In the genomic region with DNA sequence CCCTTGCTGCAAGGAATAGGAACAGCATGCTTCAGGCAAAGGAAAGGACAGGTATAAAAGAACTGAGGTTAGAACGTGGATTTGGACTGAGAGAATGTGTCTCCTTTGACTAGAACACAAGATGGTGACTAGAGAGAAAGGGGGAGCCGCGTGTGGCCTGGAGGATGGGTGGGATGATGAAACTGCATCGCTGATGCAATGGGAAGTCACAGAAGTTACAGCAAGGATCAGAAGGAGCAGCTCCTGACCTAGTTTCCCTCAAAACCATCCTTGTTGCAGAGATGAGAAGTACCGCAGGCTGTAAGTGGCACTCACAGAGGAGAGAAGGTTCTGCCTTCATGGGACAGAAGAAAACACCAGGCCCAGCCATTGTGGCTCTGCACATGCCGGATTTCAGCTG, we compare ENCODE assay signal across 24 mouse cellular contexts. TPM values are rescaled to one million over a fixed set of nuclear protein-coding genes. Genes with fewer than 3 reads are reported as not detected.
"Had no signal": no experiment of that assay in that cellular context is flagged by ENCODE, and none has a peak within 500 bp of the region (broad histone marks: within the 10 kb centered on the region; RNA-seq: fewer than 3 reads in every experiment).

No protein-coding gene starts in this region.

- DNase-seq: kidney, adult 18-20 months; kidney, adult 9 months; kidney, postnatal 14 days; kidney, postnatal 4 days; layer of hippocampus, adult 9-11 months; liver; liver, embryonic 13.5 days; lung, postnatal 14 days; lung, postnatal 4 days; retina, postnatal 1 day; right cerebral cortex, postnatal 25 days; thymus, adult 18-20 months; thymus, postnatal 36 days had no signal

- H3K27me3 ChIP-seq: limb, embryonic 13.5 days; liver, embryonic 13.5 days; megakaryocyte, embryonic 14.5 days; midbrain, embryonic 13.5 days; neural tube, embryonic 13.5 days had no signal

- H3K4me1 ChIP-seq: limb, embryonic 10.5 days; limb, embryonic 13.5 days; liver, embryonic 13.5 days; megakaryocyte, embryonic 14.5 days; midbrain, embryonic 10.5 days; midbrain, embryonic 13.5 days; neural tube, embryonic 13.5 days had no signal

- H3K36me3 ChIP-seq: limb, embryonic 10.5 days; limb, embryonic 13.5 days; liver, embryonic 13.5 days; midbrain, embryonic 10.5 days; midbrain, embryonic 13.5 days; neural tube, embryonic 13.5 days had no signal

- ATAC-seq: midbrain, embryonic 13.5 days had no signal

- H3K4me3 ChIP-seq: limb, embryonic 10.5 days; limb, embryonic 13.5 days; liver, embryonic 13.5 days; megakaryocyte, embryonic 14.5 days; midbrain, embryonic 10.5 days; midbrain, embryonic 13.5 days; neural tube, embryonic 13.5 days had no signal

- H3K4me2 ChIP-seq: limb, embryonic 13.5 days; liver, embryonic 13.5 days; midbrain, embryonic 13.5 days; neural tube, embryonic 13.5 days had no signal

RNA-seq across cellular contexts. Expression of gene Minar1, which starts 28.0 kb away (rescaled TPM):
- total RNA-seq: neutrophil, adult 5-6 weeks had no signal
- polyA plus RNA-seq: kidney, embryonic 16.5 days; liver, embryonic 13.5 days; lung, embryonic 16.5 days; small intestine, adult 2 months; testis, adult 2 months had no signal
